Mouse (Mus musculus) lung, adult 2 months (tissue): ENCODE data around the gene Prss34.

Experiments used
- CTCF ChIP-seq: fragments of 200-500 bp; IDR thresholded peaks from 2 replicates; pipeline ENCODE4 v1.5.1; 2011; ENCODE audit warnings: mild to moderate bottlenecking, low read length, control low read depth; ENCODE audit not compliant: insufficient read depth
- POLR2A ChIP-seq: fragments of 200-500 bp; IDR thresholded peaks from 2 replicates; pipeline ENCODE4 v1.6.1; 2011; ENCODE audit warnings: low read depth, mild to moderate bottlenecking, control low read depth, low read length, borderline replicate concordance; ENCODE audit errors: extremely low read depth

DNA sequence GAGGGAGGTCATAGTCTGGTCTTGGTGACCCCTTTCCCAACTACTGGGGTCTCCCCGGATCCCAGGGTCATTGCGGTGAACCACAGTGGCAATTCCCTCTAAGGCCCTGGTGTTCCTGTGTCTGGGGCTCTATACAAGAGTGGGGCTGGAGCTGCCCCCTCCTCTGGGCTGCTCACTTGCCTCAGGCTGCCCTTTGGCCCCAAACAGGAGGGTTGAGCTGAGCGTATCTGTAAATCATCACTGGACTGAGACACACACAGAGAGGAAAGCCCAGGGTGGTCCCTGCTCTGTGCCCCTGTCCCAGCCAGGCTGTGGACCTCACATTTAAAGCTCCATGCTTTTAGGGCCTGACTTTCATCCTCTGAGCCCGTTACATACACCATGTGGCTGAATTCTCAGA is 40.0 kb downstream of the Prss34 start:
- TF ChIP-seq CTCF = no peak
- TF ChIP-seq POLR2A = no peak
